Mouse (Mus musculus): ENCODE measurements at regions not wholly inside any gene's neighbourhood (a gene's known extent, or its start where the extent isn't known, plus 50 kb on each side); places are given as distances from the start of the nearest gene placed in this dataset.
A peak's percentile ranks its signal among the peaks of the same experiment; 100 is the strongest.

- DNase-seq: no peak
Observed at GRCm38 (mm10) chr12:42369029-42369577, 882.9 kb upstream of the Lrrn3 start.

DNA sequence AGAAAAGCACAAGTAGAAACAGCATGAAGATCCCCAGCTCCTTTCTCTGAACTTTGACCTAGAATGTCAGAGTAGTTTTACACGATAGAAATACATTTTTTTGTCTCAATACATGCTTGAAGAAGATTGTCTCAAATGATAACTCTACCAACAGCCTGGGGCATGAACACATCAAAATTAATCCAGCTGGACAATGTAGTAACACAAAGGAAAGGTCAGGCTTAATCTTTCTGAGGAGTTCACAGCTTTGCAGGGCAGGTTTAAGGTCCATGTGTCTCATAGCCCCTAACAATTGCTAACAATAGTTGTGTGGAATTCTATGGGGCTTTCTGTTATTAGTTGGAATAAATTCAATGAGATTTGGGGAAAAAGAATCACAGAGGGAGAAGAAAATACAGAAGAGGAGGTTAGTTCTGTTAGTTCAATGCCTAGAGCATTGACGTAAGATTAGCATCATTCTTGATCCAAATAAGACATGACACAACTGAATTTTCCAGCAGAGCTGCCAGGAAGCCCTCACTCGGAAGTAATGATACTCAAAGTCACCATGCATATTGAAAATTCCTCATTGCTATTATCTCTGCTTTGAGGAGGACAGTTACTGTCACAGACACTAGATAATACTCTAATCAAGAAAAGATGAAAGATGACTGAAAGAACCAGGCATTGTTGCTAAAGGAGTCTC lies 852.9 kb upstream of the Lrrn3 start:
- no peak for DNase-seq

- DNase-seq: no peak
Observed at GRCm38 (mm10) chr12:42306429-42306828, 820.2 kb upstream of the Lrrn3 start.

GRCm38 (mm10) chr12:42277241-42278032 lies 791.2 kb upstream of the Lrrn3 start:
- DNase-seq: no peak

- DNase-seq: no peak
Observed at GRCm38 (mm10) chr12:42250410-42250809, 764.2 kb upstream of the Lrrn3 start.

DNA sequence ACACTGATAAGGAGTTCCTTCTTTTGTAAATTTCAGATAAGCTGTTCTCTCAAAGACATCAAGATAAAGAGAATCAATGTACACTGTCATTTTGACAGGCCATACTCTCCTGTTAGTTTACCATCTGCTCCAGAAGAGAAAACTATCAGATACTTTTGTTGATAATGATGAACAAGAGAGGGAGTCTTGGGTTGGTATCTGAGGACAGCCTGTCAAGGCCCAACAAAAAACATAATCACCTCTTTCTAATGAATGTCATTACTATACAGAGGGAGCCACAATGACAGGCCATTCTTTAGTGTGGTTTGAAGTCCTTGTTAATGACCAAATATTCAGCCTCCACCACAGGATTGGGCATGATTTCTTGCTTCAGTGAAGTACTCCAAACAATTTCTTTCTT lies 743.0 kb upstream of the Lrrn3 start:
- DNase-seq: no peak

DNA sequence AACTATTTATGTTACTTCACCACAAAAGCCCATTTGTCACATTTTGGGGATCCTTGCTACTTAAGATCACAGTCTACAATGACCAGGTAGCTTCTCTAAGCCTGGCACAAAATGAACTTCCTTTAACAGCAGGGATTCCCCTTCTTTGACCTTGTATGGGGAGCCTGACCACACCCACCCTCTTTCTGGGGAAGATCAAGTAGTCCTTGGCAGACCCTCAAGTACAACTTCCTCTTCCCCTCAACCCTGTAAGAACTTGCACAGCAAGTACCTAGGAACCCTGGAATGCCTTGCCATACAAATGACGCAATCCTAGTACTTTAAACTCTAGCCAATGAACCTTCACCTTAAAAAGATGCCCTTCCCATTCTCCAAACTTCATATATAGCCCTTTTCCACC lies 695.4 kb upstream of the Lrrn3 start:
- DNase-seq: no peak

DNA sequence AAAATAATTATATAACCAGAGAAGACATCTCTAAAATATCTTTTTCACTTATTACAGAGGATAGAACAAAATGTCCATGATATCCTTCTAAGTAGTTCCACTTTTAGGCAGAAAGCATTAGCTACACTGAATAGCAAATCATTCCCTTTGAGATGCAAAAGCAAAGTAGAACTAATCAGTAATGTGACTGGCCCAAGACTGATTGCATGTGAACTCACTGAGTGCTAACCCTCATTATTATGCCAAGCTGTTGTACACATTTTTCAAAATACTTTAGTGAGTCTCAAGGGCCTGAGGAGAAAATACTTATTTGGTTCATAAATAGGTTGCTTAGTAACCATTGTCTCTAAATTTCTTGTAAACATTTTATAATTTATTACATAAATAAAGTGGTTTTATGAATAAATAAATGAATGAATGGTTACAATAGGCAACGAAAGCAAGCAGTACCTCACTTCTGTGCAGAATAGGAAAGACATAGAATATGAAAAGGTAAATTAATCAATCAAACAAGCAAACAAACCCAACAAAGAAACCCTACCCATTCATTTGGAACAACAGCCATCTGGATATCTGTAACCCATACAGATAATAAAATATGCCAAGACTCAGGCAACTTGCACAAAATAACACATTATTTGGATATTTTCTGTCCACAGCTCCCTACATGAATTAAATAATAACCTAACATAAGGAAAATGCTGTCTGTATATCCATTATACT lies 693.9 kb upstream of the Lrrn3 start:
- no peak for DNase-seq

- DNase-seq: no peak
Observed at GRCm38 (mm10) chr12:42147971-42148370, 661.7 kb upstream of the Lrrn3 start.

- peak; percentile 9 for DNase-seq
Observed at GRCm38 (mm10) chr12:42138694-42139442, 652.6 kb upstream of the Lrrn3 start.

DNA sequence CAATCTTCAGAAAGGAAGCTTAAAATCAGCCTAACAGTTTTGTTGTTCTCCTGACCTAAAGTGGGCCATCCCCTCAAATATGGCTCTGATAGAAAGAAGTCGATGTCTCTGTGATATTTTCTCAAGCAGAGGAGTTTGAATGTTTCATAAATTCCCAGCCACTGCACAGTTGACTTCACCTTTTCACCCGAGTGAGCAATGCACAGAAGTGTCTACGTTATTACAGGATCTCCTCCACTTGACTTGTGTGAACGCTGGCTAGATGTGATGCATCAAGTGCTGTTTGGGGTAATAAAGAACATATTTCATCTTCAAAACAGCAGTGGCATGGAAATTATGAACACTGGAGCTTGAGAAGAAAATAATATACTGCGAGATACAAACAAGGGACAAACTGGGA lies 651.9 kb upstream of the Lrrn3 start:
- DNase-seq: peak; percentile 2

DNA sequence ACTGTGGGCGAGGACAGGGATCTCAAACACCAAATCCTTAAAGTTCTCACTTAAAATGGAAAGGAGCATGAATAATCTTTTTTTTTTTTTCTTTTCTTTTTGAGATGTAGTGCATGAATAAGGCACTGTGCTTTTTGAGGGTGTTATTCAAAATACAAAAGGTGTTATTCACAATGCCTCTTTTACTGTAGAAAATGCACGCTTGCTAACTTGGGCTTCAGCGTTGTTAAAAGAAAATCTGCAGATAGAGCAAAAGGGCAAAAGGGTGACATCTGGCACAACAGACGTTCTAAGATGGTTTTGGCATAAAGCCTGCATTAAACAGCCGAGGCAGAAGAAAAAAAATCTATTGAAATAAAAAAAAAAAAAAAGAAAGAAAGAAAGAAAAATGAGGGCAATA lies 651.5 kb upstream of the Lrrn3 start:
- no peak for DNase-seq

DNA sequence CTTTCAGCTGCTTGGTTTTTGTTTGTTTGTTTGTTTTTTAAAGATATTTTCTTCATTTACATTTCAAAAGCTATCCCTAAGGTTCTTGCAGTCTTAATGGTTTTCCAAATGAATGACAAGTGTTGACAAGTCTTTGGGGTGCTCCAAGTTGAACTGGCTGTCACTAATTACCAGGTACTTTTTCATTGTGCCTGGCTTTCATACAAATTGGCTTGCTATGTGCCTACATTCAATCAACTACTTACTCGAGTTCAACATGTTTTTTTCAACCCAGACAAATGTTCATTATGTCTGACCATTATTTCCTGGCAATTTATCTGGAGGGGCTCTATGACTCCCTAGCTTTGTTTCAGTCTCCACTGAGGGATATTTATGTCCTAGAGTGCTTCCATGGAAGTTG lies 614.0 kb upstream of the Lrrn3 start:
- DNase-seq: no peak

DNA sequence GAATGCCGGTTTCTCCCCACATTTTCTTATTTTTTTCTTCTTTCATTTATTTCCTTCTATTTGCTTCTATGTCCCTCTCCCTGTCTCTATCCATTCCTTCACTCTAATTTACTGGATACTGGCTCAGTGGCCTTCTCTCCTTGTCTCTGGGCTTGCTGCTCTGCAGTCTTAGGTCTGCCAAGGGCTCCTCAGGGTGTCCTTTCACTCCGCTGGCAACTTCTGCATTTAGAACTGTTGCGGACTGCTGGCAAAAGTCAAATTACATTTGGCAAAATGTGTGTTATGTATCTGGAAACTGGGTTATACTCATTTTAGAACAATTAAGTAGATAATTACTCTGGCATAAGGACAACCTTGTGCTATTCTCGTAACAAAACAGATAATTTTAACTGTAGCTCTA lies 584.2 kb upstream of the Lrrn3 start:
- no peak for DNase-seq

DNA sequence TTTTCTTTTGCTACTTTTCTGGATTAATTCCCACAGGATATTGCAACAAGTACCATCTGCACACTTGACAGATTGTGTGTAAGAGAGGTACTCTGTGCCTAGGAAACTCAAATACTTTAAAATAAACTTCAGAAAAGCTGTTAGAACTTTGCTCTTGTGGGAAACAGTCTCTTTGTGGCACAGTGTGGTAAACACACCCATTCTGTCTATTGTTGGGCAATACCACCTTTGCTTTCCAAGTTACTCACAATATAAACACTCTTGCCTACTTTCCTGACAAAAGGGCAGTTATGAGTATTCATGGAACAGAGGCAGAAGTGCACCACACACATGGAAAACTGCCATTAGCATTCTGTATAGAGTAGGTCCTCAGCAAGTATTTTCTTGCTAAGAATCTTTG lies 577.5 kb upstream of the Lrrn3 start:
- DNase-seq: no peak

DNA sequence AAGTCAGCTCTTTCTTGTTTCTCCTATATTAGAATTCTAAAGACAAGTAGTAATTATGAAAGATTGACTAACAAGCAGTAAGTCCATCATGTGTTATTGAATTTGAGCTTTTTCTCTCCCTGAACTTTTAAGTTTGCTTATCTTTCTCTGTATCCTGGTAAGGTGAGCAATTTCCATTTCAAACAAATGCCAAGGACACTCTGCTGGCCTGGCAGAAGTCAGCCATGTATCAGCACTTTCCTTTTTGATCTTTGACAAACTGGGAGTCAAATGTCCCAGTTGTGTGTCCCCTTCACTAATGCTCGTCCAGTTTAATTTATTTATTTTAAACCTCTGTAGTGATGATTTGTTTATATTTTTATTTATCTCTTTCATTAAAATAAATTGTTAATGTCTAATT lies 562.8 kb upstream of the Lrrn3 start:
- DNase-seq: no peak

- peak; percentile 16 for DNase-seq
Observed at GRCm38 (mm10) chr12:42027874-42028273, 541.6 kb upstream of the Lrrn3 start.

DNA sequence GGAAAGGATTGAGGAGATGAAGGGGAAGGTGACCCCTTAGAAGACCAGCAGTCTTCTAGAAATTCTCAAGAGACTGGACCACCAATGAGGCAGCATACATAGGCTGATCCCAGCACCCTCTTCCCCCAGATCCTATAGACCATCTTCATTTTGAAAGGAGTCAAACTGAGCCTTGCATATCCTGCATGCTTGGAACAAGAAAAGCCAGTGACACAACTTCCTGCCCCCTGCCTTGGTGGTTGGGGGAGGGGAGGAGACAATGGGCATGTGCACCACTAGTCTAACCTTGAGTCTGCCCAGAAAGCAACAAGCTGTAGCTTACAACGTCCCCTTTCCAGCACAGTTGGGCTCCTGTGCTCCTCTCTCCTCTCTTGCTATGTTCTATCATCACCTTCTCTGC lies 531.3 kb upstream of the Lrrn3 start:
- DNase-seq: no peak

- no peak for DNase-seq
Observed at GRCm38 (mm10) chr12:42008827-42009383, 522.7 kb upstream of the Lrrn3 start.

DNA sequence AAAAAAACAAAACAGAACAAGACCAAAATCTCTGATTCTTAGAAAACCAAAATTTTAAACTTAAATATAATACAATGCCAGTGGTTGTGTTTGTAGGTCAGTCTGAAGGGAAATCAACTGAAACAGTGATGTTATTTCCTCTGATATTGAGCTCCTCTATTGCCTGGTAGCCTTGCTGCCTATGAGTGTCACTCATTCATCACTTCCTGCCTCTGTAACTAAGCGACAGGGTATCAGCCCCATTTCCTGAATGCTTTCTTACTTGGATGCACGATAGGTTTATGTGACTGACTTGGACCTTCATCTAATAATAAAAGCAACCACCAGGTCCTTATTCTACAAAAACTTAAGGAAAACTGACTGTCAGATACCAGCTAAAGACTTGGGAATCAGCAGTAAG lies 520.7 kb upstream of the Lrrn3 start:
- DNase-seq: no peak
